Mouse (Mus musculus) olfactory bulb, adult 2 months (tissue): ENCODE results near the gene Mgarp.

Experiments
- CTCF ChIP-seq: fragments of 200-500 bp; IDR thresholded peaks from 2 replicates; pipeline ENCODE4 v1.5.1; 2012; ENCODE audit warnings: low read depth, mild to moderate bottlenecking, low read length, moderate library complexity; ENCODE audit not compliant: insufficient read depth
- POLR2A ChIP-seq: fragments of 200-500 bp; IDR thresholded peaks from 2 replicates; pipeline ENCODE4 v1.6.1; 2012; ENCODE audit warnings: mild to moderate bottlenecking, low read depth, low read length, moderate library complexity; ENCODE audit not compliant: insufficient read depth

- no peak for TF ChIP-seq POLR2A
- TF ChIP-seq CTCF: no peak
Observed at GRCm38 (mm10) chr3:51394881-51395280, 1.7 kb downstream of the Mgarp start.
